Mouse (Mus musculus) stomach, embryonic 15.5 days (tissue): ENCODE results near the gene Notum. TPM values are rescaled to one million over a fixed set of nuclear protein-coding genes. Genes with fewer than 3 reads are reported as not detected.
A peak's percentile ranks its signal among the peaks of the same experiment; 100 is the strongest.

Source experiments
- ATAC-seq: fragments of 200-750 bp; cut with Nextera tagmentation; 2 replicates; pipeline ENCODE4 v1.8.0; 2017; ENCODE audit warnings: low read depth, moderate number of reproducible peaks, moderate TSS enrichment; ENCODE audit not compliant: insufficient read depth, low FRiP score
- H3K27ac ChIP-seq: fragments of 300-500 bp; sonication (generic); 2 replicates; pipeline ENCODE4 v1.5.1; 2015; ENCODE audit warnings: mild to moderate bottlenecking, inconsistent platforms
- H3K27me3 ChIP-seq: fragments of 300-500 bp; sonication (generic); replicated peaks from 2 replicates; pipeline ENCODE4 v1.6.1; 2015; ENCODE audit warnings: inconsistent platforms
- H3K36me3 ChIP-seq: fragments of 300-500 bp; sonication (generic); 2 replicates; pipeline ENCODE4 v1.6.1; 2015; ENCODE audit warnings: inconsistent platforms
- H3K4me1 ChIP-seq: fragments of 300-500 bp; sonication (generic); 2 replicates; pipeline ENCODE4 v1.6.1; 2015; ENCODE audit warnings: inconsistent platforms
- H3K4me2 ChIP-seq: fragments of 300-500 bp; sonication (generic); 2 replicates; pipeline ENCODE4 v1.6.1; 2015; ENCODE audit warnings: mild to moderate bottlenecking, inconsistent platforms
- H3K4me3 ChIP-seq: fragments of 300-500 bp; sonication (generic); replicated peaks from 2 replicates; pipeline ENCODE4 v1.5.1; 2015; ENCODE audit warnings: inconsistent platforms
- H3K9ac ChIP-seq: fragments of 300-500 bp; sonication (generic); 2 replicates; pipeline ENCODE4 v1.6.1; 2015; ENCODE audit warnings: inconsistent platforms
- H3K9me3 ChIP-seq: fragments of 300-500 bp; sonication (generic); 2 replicates; pipeline ENCODE4 v1.6.1; 2016; ENCODE audit warnings: inconsistent platforms
- WGBS: fragments of 180-500 bp; shearing (Covaris S2); methylation state at CpG from one replicate; pipeline ENCODE4 v1.1.7; 2015; 5-methylcytosine and 5-hydroxymethylcytosine counted together
- microRNA-seq: library from miRNA; unstranded; fragments of <30 nt; microRNA quantifications from one replicate; pipeline ENCODE4, GENCODE M21; 2016
- polyA plus RNA-seq: library from polyadenylated mRNA; unstranded; fragments of >200 nt; fragmentation: Nextera tagmentation; extraction: Ambion mirVana; gene quantifications from 2 replicates; pipeline ENCODE4 v1.2.1, GENCODE M21; 2015

Notum gene
- polyA plus RNA-seq, 1 experiment from 2014 or later, result 4.9 TPM

DNA sequence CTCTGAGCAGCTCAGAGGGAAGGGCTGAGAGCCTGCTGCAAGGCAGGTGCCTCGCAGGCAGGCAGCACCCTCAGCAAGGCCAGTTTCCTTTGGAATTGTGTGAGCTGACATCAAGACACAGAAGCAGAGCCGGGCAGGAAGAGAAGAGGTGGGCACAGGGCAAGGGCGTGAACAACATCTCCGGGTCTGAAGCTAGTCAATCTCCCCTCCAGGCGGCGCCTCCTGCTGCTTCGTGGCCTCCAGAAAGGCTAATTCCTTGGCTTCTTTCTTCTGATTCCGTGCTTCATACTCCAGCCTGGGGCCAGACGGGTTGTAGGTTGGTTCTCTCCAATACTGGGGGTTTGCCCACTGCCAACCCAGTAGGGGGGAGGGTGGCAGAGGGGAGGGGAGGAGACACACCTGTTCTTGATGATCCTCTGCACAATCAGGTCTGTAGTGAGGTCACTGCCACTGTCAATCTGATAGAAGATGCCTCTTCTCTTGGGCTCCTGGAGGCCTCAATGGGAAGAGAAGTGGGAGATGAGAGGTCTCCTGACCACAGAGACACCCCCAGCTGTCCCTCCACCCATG, 50.4 kb downstream of the Notum start:
- no peak overlapping the region for H3K9ac ChIP-seq
- no peak overlapping the region for H3K4me2 ChIP-seq
- no peaks in the 10 kb centered on the region for H3K27me3 ChIP-seq
- no peaks in the 10 kb centered on the region for H3K9me3 ChIP-seq
- no peak for ATAC-seq
- peaks cover 22% of the 10 kb centered on the region for H3K4me1 ChIP-seq
- H3K27ac ChIP-seq, result no peak overlapping the region
- WGBS, result 93% methylated on average over 9 of the region's 9 CpGs
- no peak overlapping the region for H3K4me3 ChIP-seq
- H3K36me3 ChIP-seq, result peaks cover 45% of the 10 kb centered on the region

DNA sequence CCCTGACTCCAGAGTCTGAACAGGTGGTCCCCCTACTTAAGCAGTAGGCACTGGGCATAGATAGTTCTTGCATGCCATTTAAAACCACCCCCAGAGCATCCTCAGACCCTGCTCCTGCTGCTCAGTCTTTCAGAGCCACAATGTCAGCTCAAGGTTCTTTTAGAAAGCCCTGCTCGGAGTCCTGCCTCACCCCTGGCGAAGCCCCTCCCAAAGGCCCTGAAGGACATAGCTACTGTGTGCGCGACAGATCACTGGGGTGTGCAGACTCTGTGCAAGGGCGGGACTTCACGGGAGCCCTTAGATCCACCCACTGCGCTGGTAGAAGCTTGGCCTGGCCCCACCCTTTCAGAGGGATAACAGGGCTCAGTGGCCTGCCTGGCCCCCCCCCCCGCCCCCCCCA, 51.7 kb downstream of the Notum start:
- no peaks in the 10 kb centered on the region for H3K27me3 ChIP-seq
- H3K4me2 ChIP-seq, result peak overlapping the region; percentile 71
- peak; percentile 71 for ATAC-seq
- H3K36me3 ChIP-seq, result peaks cover 46% of the 10 kb centered on the region
- no peak overlapping the region for H3K9ac ChIP-seq
- no peaks in the 10 kb centered on the region for H3K9me3 ChIP-seq
- no peak overlapping the region for H3K27ac ChIP-seq
- no peak overlapping the region for H3K4me3 ChIP-seq
- WGBS, result 36% methylated on average over 8 of the region's 8 CpGs
- peaks cover 18% of the 10 kb centered on the region for H3K4me1 ChIP-seq

DNA sequence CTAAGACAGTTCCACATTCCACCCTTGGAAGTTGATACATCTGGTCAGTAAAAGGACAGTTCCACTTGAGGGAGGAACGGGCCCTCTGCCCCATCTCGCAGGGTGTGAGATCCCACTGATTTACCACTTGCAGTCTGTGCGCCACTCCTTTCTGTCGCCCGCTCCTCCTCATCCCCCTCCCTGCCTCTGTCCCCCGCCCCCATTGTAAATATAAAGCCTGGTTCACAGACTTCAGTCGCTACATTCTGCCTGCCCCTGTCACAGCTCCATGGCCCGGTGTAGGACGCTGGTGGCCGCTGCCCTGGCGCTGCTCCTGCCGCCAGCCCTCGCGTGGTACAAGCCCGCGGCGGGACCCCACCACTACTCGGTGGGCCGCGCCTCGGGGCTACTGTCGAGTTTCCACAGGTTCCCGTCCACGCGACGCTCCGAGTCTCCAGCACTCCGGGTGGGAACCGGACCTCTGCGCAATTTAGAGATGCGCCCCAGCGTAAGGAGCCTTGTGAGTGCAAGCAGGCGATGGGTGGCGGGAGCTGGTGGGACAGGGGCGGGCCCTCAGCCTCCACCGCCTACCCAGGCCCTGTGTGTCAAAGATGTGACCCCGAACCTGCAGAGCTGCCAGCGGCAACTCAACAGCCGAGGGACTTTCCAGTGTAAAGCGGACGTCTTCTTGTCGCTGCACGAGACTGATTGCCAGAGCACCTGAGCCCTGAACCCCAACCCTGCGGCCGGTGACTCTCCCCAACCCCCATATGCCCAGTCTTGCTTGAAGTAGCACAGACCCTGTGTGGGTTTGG, 52.5 kb downstream of the Notum start, which contains the start of gene Npb:
Gene Npb (plus strand): TSS at position 237 of the 794 bp plus-strand sequence.
- no peaks in the 10 kb centered on the region for H3K9me3 ChIP-seq
- peaks cover 43% of the 10 kb centered on the region for H3K36me3 ChIP-seq
- H3K27ac ChIP-seq, result peak within 1 kb of the TSS; percentile 26; the same call in 1 of the 2 replicates
- peak within 1 kb of the TSS; percentile 71 for H3K4me2 ChIP-seq
- ATAC-seq, result 0 out of 2 replicates have a peak, but pooled peaks have one; percentile 20
- peaks cover 18% of the 10 kb centered on the region for H3K4me1 ChIP-seq
- H3K4me3 ChIP-seq, result peak within 1 kb of the TSS; percentile 36
- 7% methylated on average over 45 of the region's 45 CpGs for WGBS
- H3K27me3 ChIP-seq, result no peaks in the 10 kb centered on the region
- peak within 1 kb of the TSS; percentile 39; the same call in 1 of the 2 replicates for H3K9ac ChIP-seq

DNA sequence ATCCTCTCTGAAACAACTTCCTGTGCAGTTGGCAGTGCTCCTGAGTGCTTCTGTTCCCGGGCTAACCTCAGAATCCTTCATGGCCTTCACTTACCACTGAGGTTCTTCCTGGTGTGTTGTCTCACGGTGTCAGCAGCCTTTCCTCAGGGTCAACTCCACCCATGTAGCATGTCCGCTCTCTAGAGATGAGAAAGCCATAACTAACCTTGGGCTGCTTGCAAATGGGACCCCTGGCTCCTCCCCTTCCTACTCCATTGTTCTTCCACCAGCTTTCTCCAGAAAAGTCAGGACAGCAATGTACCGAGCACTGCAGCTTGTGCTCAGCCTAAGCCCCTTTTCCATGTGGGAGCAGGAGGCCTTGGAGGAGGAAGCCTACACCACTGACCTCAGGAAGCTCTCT, 54.2 kb downstream of the Notum start:
- Histone ChIP-seq H3K9me3 (no peaks in the 10 kb centered on the region), H3K36me3 (peaks cover 38% of the 10 kb centered on the region), H3K27ac (no peak overlapping the region), H3K27me3 (no peaks in the 10 kb centered on the region), H3K4me2 (no peak overlapping the region), H3K9ac (no peak overlapping the region), H3K4me1 (peaks cover 18% of the 10 kb centered on the region), H3K4me3 (no peak overlapping the region)
- ATAC-seq, result no peak
- WGBS, result 73% methylated on average over 4 of the region's 4 CpGs

DNA sequence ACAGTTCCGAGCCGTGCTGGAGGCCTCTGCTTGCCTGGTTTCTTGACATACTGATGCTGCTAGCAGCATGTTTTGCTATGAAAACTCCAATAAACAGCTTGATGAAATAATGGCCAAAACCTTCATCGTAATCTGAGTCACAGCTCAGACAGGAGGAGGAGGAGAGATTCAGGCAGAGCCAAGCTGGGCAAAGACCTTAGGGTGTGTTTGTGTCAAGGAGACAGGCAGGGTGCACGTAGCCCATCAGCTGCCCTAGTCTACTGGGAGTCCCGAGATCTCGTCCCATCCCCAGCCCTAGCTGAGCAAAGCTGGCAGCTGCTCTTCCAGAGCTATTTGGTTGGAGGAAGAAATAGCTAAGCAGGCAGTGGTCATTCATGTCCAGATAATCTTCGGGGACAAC, 55.3 kb downstream of the Notum start:
- WGBS, result 87% methylated on average over 7 of the region's 7 CpGs
- Histone ChIP-seq H3K36me3 (peaks cover 35% of the 10 kb centered on the region), H3K4me1 (peaks cover 18% of the 10 kb centered on the region), H3K9ac (no peak overlapping the region), H3K27me3 (no peaks in the 10 kb centered on the region), H3K4me2 (no peak overlapping the region), H3K9me3 (no peaks in the 10 kb centered on the region), H3K27ac (no peak overlapping the region), H3K4me3 (no peak overlapping the region)
- no peak for ATAC-seq

Small RNA genes within 50 kb of the gene (microRNA-seq; reads per million reads assigned to microRNA genes)
- 1.2 reads per million for gene Mir6936

Other genes with a start within 250 kb of the Notum start
- 28.1 and 29.8 TPM in 2 replicates for gene Nploc4, start 223.5 kb downstream of the Notum start, polyA plus RNA-seq
- gene Tspan10, start 218.5 kb downstream of the Notum start, polyA plus RNA-seq, result not detected in 2 replicates
- gene Pde6g, start 207.7 kb downstream of the Notum start, polyA plus RNA-seq, result 0.26 TPM in 1 of 2 replicates, not detected in the other
- gene Oxld1, start 203.1 kb downstream of the Notum start, polyA plus RNA-seq, result 15.7 and 16.1 TPM in 2 replicates
- gene Ccdc137, start 203.1 kb downstream of the Notum start, polyA plus RNA-seq, result 30.5 and 32.2 TPM in 2 replicates
- 40.0 and 42.7 TPM in 2 replicates for gene Arl16, start 193.6 kb downstream of the Notum start, polyA plus RNA-seq
- gene Mrpl12, start 176.6 kb downstream of the Notum start, polyA plus RNA-seq, result 157 and 168 TPM in 2 replicates
- 70.7 and 71.4 TPM in 2 replicates for gene Slc25a10, start 169.3 kb downstream of the Notum start, polyA plus RNA-seq
- 1.7 and 2.4 TPM in 2 replicates for gene Gcgr, start 130.5 kb downstream of the Notum start, polyA plus RNA-seq
- gene Mcrip1, start 111.4 kb downstream of the Notum start, polyA plus RNA-seq, result 167 TPM in 2 replicates
- 0.59 TPM in 1 of 2 replicates, not detected in the other for gene Ppp1r27, start 110.0 kb downstream of the Notum start, polyA plus RNA-seq
- 954 and 1,026 TPM in 2 replicates for gene P4hb, start 87.9 kb downstream of the Notum start, polyA plus RNA-seq
- gene Arhgdia, start 79.6 kb downstream of the Notum start, polyA plus RNA-seq, result 537 and 556 TPM in 2 replicates
- 420 and 451 TPM in 2 replicates for gene Alyref, start 62.8 kb downstream of the Notum start, polyA plus RNA-seq
- gene Anapc11, start 62.8 kb downstream of the Notum start, polyA plus RNA-seq, result 196 and 200 TPM in 2 replicates
- gene Npb, start 52.7 kb downstream of the Notum start, polyA plus RNA-seq, result 9.8 and 12.1 TPM in 2 replicates
- 183 and 188 TPM in 2 replicates for gene Pcyt2, start 43.2 kb downstream of the Notum start, polyA plus RNA-seq
- 38.1 and 39.0 TPM in 2 replicates for gene Sirt7, start 35.9 kb downstream of the Notum start, polyA plus RNA-seq
- 29.3 and 31.9 TPM in 2 replicates for gene Mafg, start 27.6 kb downstream of the Notum start, polyA plus RNA-seq
- gene Pycr1, start 17.4 kb downstream of the Notum start, polyA plus RNA-seq, result 32.5 and 32.7 TPM in 2 replicates
- gene Myadml2, start 13.0 kb downstream of the Notum start, polyA plus RNA-seq, result 0.28 and 0.44 TPM in 2 replicates
- 105 and 113 TPM in 2 replicates for gene Aspscr1, start 11.8 kb upstream of the Notum start, polyA plus RNA-seq
- gene Cenpx, start 52.6 kb upstream of the Notum start, polyA plus RNA-seq, result 155 and 158 TPM in 2 replicates
- 55.7 and 57.3 TPM in 2 replicates for gene Lrrc45, start 52.8 kb upstream of the Notum start, polyA plus RNA-seq
- 36.4 and 39.4 TPM in 2 replicates for gene Rac3, start 60.3 kb upstream of the Notum start, polyA plus RNA-seq
- 31.6 and 33.5 TPM in 2 replicates for gene Dcxr, start 66.1 kb upstream of the Notum start, polyA plus RNA-seq
- 54.5 and 82.4 TPM in 2 replicates for gene Cbr2, start 70.9 kb upstream of the Notum start, polyA plus RNA-seq
- 4.3 and 9.3 TPM in 2 replicates for gene Hmga1b, start 101.6 kb upstream of the Notum start, polyA plus RNA-seq
- gene Rfng, start 123.0 kb upstream of the Notum start, polyA plus RNA-seq, result 35.8 and 40.9 TPM in 2 replicates
- 157 and 172 TPM in 2 replicates for gene Gps1, start 123.1 kb upstream of the Notum start, polyA plus RNA-seq
- gene Dus1l, start 135.2 kb upstream of the Notum start, polyA plus RNA-seq, result 69.2 and 79.0 TPM in 2 replicates
- gene Fasn, start 163.4 kb upstream of the Notum start, polyA plus RNA-seq, result 45.9 and 46.3 TPM in 2 replicates